Mouse (Mus musculus) kidney, postnatal 14 days (tissue): ENCODE results near the gene Dirc2.

Experiments used
- DNase-seq: peaks from one replicate; pipeline ENCODE4 v3.0.0; 2022; ENCODE audit warnings: mixed read lengths

Dirc2 gene

DNA sequence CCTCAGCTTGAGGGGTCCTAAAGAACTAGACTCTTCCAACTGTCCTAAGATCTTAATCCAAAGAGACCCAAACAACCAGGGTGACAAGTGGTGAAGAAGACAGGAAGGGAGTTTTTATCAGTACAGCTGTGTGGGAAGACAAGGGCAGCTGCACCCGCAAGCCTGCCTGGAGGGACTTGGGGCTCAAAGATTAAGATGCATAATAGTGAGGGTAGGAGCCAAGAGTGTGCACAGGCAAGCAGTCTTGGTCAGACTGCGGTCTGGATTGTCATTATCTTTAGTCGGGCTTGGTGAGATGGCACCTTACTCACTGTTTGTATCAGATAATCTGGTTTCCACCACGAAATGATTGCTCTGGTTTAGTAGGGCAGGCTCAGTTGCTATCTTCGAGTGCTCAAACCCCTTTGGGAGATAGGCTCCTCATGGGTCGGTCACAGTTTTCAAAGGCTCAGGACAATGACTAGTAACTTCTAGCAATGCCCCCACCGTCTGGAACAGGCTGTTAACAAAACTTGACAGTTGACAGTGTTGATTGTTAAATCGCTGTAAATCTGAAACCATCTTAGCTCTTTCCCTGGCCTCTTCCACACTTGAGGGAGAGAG is 91.5 kb downstream of the Dirc2 start:
- DNase-seq, result no peak

DNA sequence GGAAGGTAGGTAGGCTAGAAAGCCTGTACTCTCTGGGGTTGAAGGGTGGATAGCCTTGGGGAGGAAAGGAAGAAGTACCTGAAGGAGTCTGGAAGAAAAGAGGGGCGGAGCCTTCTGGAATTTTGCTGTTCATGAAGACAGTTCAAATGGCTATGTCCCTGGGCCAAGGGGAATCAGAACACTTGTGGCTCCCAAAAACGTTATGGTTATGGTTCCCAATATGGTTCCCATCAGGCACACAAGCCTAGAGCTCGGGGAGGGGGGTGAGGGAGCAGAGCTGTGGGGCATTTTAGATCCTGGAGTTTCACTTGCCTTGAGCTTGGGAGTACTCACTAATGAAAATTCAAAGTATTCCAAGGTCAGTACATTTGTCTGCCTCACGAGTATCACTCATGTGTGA is 104.3 kb downstream of the Dirc2 start:
- DNase-seq, result no peak

GRCm38 (mm10) chr16:35663831-35664414 is 105.2 kb downstream of the Dirc2 start:
- no peak for DNase-seq

GRCm38 (mm10) chr16:35660222-35660621 is 108.9 kb downstream of the Dirc2 start:
- peak; percentile 4 for DNase-seq

- DNase-seq, result no peak
Measured at GRCm38 (mm10) chr16:35653951-35654350, 115.2 kb downstream of the Dirc2 start.

DNA sequence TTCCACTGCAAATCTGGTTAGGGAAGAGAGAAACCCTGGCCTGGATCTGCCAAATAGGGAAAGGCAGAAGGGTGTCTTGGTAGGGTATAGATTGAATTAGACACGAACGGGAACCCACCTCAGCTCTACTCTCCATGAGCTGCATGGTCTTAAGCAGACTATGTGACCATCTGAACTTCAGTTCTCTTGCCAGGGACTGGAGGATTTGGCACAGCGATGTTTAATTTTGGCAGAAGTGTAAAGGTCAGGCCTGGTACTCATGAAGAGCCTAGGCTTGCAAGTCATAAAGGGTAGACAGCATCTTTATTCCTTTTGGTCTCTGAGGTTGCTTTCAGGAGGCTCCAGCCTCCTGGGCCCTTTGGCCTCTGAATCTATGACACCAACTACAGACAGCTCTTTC is 116.5 kb downstream of the Dirc2 start:
- no peak for DNase-seq

GRCm38 (mm10) chr16:35652206-35652605 is 117.0 kb downstream of the Dirc2 start:
- DNase-seq, result no peak

DNA sequence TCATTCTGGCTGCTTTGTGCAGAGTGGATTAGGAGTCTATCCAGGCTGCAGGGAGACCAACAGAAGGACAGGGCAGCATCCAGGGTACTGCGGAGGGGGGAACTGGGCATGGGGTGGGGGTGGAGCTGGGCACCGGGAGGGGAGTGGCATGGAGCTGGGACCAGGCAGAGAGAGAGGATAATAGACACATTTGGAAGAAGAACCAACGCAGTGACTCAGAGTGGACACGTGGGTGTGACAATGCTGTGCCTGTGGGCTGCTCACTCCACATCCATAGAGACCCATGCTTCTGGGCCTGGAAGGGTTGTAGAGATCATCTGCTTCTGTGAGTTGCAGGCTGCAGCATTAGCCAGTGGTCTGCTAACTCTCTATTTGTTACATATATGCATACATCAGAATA is 120.3 kb downstream of the Dirc2 start:
- DNase-seq, result no peak
